Mouse (Mus musculus): ENCODE results near the gene Zswim7. TPM values are rescaled to one million over a fixed set of nuclear protein-coding genes. Genes with fewer than 3 reads are reported as not detected.
"Not testable (repeated sequence)": the region's sequence is repeated elsewhere in the genome, so short reads cannot be mapped to it uniquely, and the experiment has no call there.

Gene Zswim7
- polyA plus RNA-seq (2015; fragmentation: Nextera tagmentation; extraction: Ambion mirVana), result 12.4 and 14.0 TPM in 2 replicates

DNA sequence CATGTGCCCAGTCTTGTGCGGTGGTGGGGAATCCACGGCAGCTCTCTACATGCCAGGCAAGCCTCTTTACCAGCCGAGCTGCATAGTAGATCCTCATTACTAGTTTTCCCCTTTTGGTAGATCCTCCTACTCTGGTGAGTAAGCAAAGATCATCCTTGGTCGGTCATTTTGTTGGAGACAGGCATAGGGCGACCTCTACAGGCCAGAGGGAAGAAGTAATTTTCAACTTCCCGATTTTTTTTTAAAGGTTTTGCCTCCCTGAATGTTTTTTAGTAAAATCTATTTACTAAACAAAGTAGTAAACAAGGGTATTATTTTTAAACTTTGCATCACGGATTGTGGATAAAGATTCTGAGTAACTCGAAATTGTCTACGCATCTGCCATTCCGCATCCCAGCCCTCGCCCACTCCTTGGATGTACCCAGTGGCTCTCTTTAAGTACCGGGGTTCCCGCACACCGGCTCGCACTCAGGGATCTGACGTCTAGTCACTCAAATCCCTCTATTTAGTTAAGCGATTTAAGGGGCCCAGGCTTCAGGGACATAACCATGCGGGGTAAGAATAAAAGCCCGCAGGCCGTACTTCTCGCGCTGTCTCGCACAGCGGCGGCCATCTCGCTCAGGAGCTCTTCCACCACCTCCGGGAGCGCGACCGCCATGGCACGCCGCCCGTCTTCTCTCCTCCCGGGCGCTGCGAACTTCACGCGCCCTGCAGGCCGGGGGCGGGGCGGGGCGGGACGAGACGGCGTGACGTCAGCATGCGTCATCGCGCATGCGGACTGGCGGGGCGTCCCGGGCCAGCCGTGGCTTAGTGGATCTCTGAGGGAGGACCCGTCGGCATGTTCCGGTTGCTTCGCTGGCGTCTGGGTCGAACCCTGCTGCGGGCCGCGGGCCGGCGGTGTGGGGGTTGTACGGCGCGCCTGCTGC is at the start of gene Zswim7, which contains the start of gene Ttc19:
Gene Zswim7 (minus strand): TSS at position 701 of the 926 bp plus-strand sequence.
Gene Ttc19 (plus strand): TSS at position 799 of the 926 bp plus-strand sequence.
- DNase-seq (ENCODE audit: low spot score), result peak; percentile 94

GRCm38 (mm10) chr11:62323659-62324058 is 42.5 kb upstream of the Zswim7 start:
- DNase-seq (ENCODE audit: low spot score), result no peak

GRCm38 (mm10) chr11:62320097-62320496 is 38.9 kb upstream of the Zswim7 start:
- no peak for DNase-seq (ENCODE audit: low spot score)

DNA sequence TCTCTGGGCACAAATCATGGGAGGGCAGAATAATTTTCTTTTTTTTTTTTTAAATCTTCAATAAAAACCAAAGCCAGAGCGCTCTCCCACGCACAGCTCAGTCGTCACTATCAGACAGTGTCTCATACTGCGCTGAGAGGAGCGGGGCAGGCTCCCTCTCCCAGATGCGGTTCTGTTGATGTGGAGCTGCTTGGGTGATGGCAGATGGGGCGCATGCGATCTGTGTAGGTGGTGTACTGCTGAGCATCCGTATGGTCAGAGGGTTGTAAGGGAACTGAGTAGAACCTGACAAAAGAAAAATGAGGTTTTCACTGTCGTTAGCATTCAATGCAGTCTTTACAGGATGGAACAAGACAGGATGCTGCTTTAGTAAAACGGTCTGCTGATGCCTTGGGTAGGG is 36.6 kb upstream of the Zswim7 start:
- no peak for DNase-seq (ENCODE audit: low spot score)

DNA sequence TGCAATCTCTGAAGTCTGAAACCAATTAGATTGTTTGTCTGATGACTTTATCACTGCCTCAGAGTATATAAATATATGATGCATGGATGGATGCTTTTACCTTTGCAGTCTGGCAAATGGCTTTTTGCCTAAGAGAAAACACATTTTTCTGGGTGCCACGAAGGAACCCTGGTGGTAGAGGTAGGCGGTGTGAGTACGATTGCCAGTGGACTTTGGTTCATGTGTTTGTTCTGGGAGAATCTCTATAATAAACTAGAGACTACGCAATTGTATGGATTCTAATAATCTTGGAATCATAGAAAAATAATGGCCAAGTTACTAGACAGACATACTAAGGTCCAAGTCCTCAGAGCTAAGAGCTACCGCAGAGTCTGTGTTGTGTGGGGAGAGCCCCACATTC is 33.8 kb upstream of the Zswim7 start:
- no peak for DNase-seq (ENCODE audit: low spot score)

GRCm38 (mm10) chr11:62309296-62309695 is 28.1 kb upstream of the Zswim7 start:
- DNase-seq (ENCODE audit: low spot score), result no peak

GRCm38 (mm10) chr11:62305866-62306265 is 24.7 kb upstream of the Zswim7 start:
- DNase-seq (ENCODE audit: low spot score), result no peak

DNA sequence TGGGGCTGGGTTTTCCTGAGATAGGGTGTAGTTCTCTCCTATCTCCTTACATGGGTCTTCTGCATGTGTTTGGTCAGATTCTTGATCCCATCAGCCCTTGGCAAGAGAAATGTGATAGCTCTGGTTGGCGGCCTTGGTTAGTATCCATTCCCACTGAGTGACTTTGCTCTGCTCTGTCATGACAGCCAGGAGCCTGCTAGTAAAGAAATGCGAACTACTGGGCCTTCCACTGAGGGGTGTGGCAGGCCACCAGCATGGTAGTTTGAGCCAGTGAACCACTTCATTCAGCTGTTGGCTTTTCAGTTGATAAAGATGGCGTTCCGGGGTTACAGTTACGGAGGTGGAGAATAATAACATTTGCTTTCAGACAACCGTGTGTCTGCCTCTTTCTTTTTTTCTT is 17.7 kb upstream of the Zswim7 start:
- no peak for DNase-seq (ENCODE audit: low spot score)

DNA sequence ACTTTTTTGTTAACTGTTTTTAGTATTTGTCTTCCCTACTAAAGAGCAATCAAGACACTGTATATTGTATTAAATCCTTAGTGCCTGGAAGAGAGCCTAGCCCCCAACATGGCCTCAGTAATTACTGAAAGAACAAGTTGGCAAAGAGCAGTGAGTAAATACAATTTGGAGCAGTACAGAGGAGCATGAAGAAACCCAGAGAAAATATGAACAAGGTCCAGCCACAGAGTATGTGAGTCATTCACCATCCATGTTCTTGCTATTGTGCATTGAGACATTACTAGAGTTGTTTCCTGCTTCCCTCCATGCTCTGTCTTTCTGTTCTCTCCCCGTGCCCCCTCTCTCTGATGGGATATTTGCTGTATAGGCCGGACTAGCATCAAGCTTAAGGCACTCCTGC is 12.9 kb upstream of the Zswim7 start:
- no peak for DNase-seq (ENCODE audit: low spot score)

GRCm38 (mm10) chr11:62287700-62288099 is 6.5 kb upstream of the Zswim7 start:
- DNase-seq (ENCODE audit: low spot score), result no peak

GRCm38 (mm10) chr11:62285020-62285419 is 3.8 kb upstream of the Zswim7 start:
- no peak for DNase-seq (ENCODE audit: low spot score)

GRCm38 (mm10) chr11:62284020-62284419 is 2.8 kb upstream of the Zswim7 start:
- DNase-seq (ENCODE audit: low spot score), result not testable (repeated sequence)

DNA sequence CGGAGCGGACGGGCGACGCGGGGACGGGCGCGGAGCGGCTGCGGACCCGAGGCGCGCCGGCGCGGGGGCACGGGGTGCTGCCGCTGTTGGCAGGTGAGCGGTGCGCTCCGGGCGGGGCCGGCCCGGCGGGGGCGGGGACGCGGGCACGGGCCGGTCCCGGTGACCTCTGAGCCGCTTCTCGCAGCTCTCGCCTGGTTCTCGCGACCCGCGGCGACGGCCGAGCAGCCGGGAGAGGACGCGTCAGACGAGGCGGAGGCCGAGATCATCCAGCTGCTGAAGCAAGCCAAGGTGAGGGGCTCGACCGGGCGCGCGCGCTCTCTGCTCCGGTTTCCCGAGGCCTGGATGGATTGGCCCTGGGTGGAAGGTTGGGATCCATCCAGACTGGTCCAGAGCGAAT is 424 bp upstream of the Zswim7 start:
- DNase-seq (ENCODE audit: low spot score), result no peak

- DNase-seq (ENCODE audit: low spot score), result peak; percentile 76
These were observed 3.1 kb downstream of the Zswim7 start for GRCm38 (mm10) chr11:62278027-62278426.

GRCm38 (mm10) chr11:62277086-62277485 is 4.1 kb downstream of the Zswim7 start:
- DNase-seq (ENCODE audit: low spot score), result no peak

GRCm38 (mm10) chr11:62270851-62271250 is 10.3 kb downstream of the Zswim7 start:
- no peak for DNase-seq (ENCODE audit: low spot score)

DNA sequence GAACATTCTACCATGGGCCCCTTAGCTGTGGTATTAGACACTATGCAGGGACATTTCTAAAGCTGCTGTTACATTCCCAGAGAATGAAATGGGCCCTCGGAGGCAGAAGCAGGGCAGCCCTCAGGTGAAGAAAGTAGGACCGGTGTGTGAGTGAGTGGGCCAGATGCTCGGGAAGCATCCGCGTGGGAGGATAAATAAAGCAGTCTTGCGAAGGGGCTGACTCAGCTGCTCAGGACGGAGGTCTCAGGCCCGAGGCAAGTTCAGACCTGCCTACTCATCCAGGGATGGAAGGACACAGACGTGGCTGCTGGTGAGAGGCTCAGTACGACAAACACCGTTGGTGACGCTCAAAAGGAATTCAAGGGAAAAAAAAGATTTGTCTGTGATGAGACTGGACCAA is 12.1 kb downstream of the Zswim7 start:
- DNase-seq (ENCODE audit: low spot score), result no peak

DNA sequence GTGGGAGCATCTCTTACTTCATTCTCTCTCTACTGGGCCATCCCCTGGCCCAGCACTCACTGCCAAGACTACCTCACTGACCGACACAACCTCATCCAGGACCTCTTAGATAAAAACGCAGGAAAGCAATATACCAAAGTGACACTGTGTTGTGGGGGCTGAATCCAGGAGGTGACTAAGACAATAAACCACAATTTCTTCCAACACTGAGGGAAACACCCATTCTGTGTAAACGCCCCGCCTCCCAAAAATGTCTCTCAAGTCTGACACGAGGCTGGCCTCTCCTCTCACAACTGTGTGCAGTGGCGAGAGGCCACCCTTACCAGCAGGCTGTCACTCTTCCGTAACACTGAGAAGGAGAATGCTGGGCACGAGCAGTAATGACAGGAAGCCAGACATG is 12.8 kb downstream of the Zswim7 start:
- DNase-seq (ENCODE audit: low spot score), result no peak

- no peak for DNase-seq (ENCODE audit: low spot score)
These were observed 14.5 kb downstream of the Zswim7 start for GRCm38 (mm10) chr11:62266466-62267214.

- DNase-seq (ENCODE audit: low spot score), result no peak
These were observed 15.5 kb downstream of the Zswim7 start for GRCm38 (mm10) chr11:62265642-62266041.

DNA sequence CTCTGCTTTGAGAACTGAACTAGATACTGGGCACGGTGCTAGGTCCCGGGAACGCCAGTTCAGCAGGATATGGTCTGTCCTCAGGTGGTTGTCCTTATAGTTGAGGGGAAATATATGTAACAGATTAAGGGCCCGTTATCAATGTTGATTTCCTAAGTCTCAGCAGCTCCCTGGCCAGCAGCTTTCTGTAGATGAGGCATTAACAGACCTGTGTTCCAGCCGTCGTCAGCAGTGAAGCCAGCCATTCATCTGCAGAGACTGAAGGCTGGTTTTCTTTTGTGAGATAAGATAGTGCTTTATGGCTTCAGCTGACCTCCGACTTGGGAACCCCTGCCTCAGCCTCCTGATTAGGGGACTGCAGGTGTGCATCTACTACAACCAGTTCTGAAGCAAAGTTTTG is 17.2 kb downstream of the Zswim7 start:
- no peak for DNase-seq (ENCODE audit: low spot score)

- no peak for DNase-seq (ENCODE audit: low spot score)
These were observed 17.6 kb downstream of the Zswim7 start for GRCm38 (mm10) chr11:62263599-62263998.

Data from thymus, postnatal 0 days (tissue).